Mouse (Mus musculus) cerebellum, postnatal 25 days (tissue): Measurements from ENCODE around the gene Hils1.

Source experiments
- DNase-seq, 2 experiments: peaks; one replicate each; pipeline ENCODE4 v3.0.0; 2021; ENCODE audit warnings: mixed read lengths in 2 of 2

The Hils1 gene

GRCm38 (mm10) chr11:95006038-95006437 lies 38.6 kb downstream of the Hils1 start:
- DNase-seq = peak in 1 of 2 experiments; percentile 47

GRCm38 (mm10) chr11:95006525-95007219 lies 39.3 kb downstream of the Hils1 start:
- peak; percentile 79 to 90 for DNase-seq

GRCm38 (mm10) chr11:95007418-95007817 lies 40.0 kb downstream of the Hils1 start:
- no peak for DNase-seq

GRCm38 (mm10) chr11:95008661-95009628 lies 41.6 kb downstream of the Hils1 start:
- DNase-seq = no peak

GRCm38 (mm10) chr11:95009629-95010014 lies 42.2 kb downstream of the Hils1 start, which contains the start of gene Samd14:
TSS of gene Samd14 (plus strand) at chr11:95009879.
- DNase-seq = peak; percentile 83 to 85

GRCm38 (mm10) chr11:95010141-95010739 lies 42.8 kb downstream of the Hils1 start:
- DNase-seq = peak; percentile 82 to 91

GRCm38 (mm10) chr11:95010841-95011403 lies 43.5 kb downstream of the Hils1 start:
- peak in 1 of 2 experiments; percentile 53 for DNase-seq

- DNase-seq = no peak
Measured at GRCm38 (mm10) chr11:95011416-95011815, 44.0 kb downstream of the Hils1 start.

- peak in 1 of 2 experiments; percentile 40 for DNase-seq
Measured at GRCm38 (mm10) chr11:95012075-95012474, 44.7 kb downstream of the Hils1 start.

GRCm38 (mm10) chr11:95012487-95012886 lies 45.1 kb downstream of the Hils1 start:
- peak in 1 of 2 experiments; percentile 51 for DNase-seq

GRCm38 (mm10) chr11:95015484-95015883 lies 48.1 kb downstream of the Hils1 start:
- peak in 1 of 2 experiments; percentile 40 for DNase-seq
